Comparison of ENCODE assay signal across 8 mouse cellular contexts in genomic region chr12:8344897-8345296, GRCm38 (mm10). TPM values are rescaled to one million over a fixed set of nuclear protein-coding genes. Genes with fewer than 3 reads are reported as not detected.
DNase-seq lines count a peak whose midpoint lies in the region; ATAC-seq and TF ChIP-seq lines count a peak whose summit lies in the region.

No protein-coding gene starts in this region.

- H3K4me1 ChIP-seq in midbrain, embryonic 16.5 days (ENCODE audit: control insufficient read depth, insufficient read depth, low read length), result no peaks in the 10 kb centered on the region
- H3K4me1 ChIP-seq in midbrain, embryonic 14.5 days (ENCODE audit: control insufficient read depth, insufficient read depth, low read length), result peaks cover 3% of the 10 kb centered on the region
- H3K4me1 ChIP-seq in limb, embryonic 14.5 days (ENCODE audit: control insufficient read depth, insufficient read depth, low read length), result 0 out of 2 replicates have a peak, but pooled peaks cover 8% of the 10 kb centered on the region
- H3K4me1 ChIP-seq in neural tube, embryonic 14.5 days (ENCODE audit: control insufficient read depth, insufficient read depth, low read length), result 0 out of 2 replicates have a peak, but pooled peaks cover 3% of the 10 kb centered on the region

- no peak overlapping the region for H3K4me3 ChIP-seq in midbrain, embryonic 16.5 days (ENCODE audit: low read depth, low read length)
- H3K4me3 ChIP-seq in midbrain, embryonic 14.5 days (replicated peaks; ENCODE audit: low read depth, low read length), result no peak overlapping the region
- no peak overlapping the region for H3K4me3 ChIP-seq in limb, embryonic 14.5 days (replicated peaks; ENCODE audit: low read length)
- H3K4me3 ChIP-seq in neural tube, embryonic 14.5 days (ENCODE audit: low read depth, low read length), result no peak overlapping the region

- DNase-seq in midbrain, embryonic 14.5 days, result no peak
- DNase-seq in frontal cortex, postnatal 10 days (ENCODE audit: low spot score in 2 of 2), result peak; percentile 52 to 76
- DNase-seq in induced T-regulatory cell, adult 2 months (ENCODE audit: low read depth), result peak; percentile 38
- no peak for DNase-seq in limb, embryonic 14.5 days (ENCODE audit: low spot score)
- no peak for DNase-seq in ovary, postnatal 36 days (ENCODE audit: low spot score)
- no peak for DNase-seq in ovary, postnatal 14 days (ENCODE audit: low spot score)

- H3K9ac ChIP-seq in midbrain, embryonic 16.5 days (ENCODE audit: low read depth, low read length), result no peak overlapping the region
- no peak overlapping the region for H3K9ac ChIP-seq in midbrain, embryonic 14.5 days (replicated peaks; ENCODE audit: low read length)
- H3K9ac ChIP-seq in limb, embryonic 14.5 days (ENCODE audit: low read depth, low read length, severe bottlenecking), result no peak overlapping the region
- no peak overlapping the region for H3K9ac ChIP-seq in neural tube, embryonic 14.5 days (replicated peaks; ENCODE audit: low read depth, low read length)

- no peaks in the 10 kb centered on the region for H3K27me3 ChIP-seq in midbrain, embryonic 16.5 days (ENCODE audit: control insufficient read depth, insufficient read depth, low read depth, low read length)
- H3K27me3 ChIP-seq in midbrain, embryonic 14.5 days (ENCODE audit: control insufficient read depth, insufficient read depth, low read length), result no peaks in the 10 kb centered on the region
- no peaks in the 10 kb centered on the region for H3K27me3 ChIP-seq in limb, embryonic 14.5 days (ENCODE audit: control insufficient read depth, insufficient read depth, low read length)
- no peaks in the 10 kb centered on the region for H3K27me3 ChIP-seq in neural tube, embryonic 14.5 days (ENCODE audit: control insufficient read depth, insufficient read depth, low read length)

- 75% methylated on average over 9 of the region's 9 CpGs for WGBS in midbrain, embryonic 16.5 days
- 79% methylated on average over 9 of the region's 9 CpGs for WGBS in midbrain, embryonic 14.5 days
- WGBS in limb, embryonic 14.5 days, result 53% methylated on average over 9 of the region's 9 CpGs
- 63% methylated on average over 9 of the region's 9 CpGs for WGBS in neural tube, embryonic 14.5 days

- no peak for TF ChIP-seq POLR2A in limb, embryonic 14.5 days (IDR thresholded peaks at IDR 0.05; ENCODE audit: borderline replicate concordance, extremely low read depth, insufficient read depth, insufficient read length)

- H3K4me2 ChIP-seq in midbrain, embryonic 16.5 days (ENCODE audit: low read length), result no peak overlapping the region
- no peak overlapping the region for H3K4me2 ChIP-seq in midbrain, embryonic 14.5 days (ENCODE audit: low read length)
- H3K4me2 ChIP-seq in limb, embryonic 14.5 days (replicated peaks; ENCODE audit: low read depth, low read length, severe bottlenecking), result no peak overlapping the region
- no peak overlapping the region for H3K4me2 ChIP-seq in neural tube, embryonic 14.5 days (ENCODE audit: low read depth, low read length)

- H3K36me3 ChIP-seq in midbrain, embryonic 16.5 days (ENCODE audit: control insufficient read depth, insufficient read depth, low read length), result peaks cover 4% of the 10 kb centered on the region
- H3K36me3 ChIP-seq in midbrain, embryonic 14.5 days (ENCODE audit: control insufficient read depth, insufficient read depth, low read length), result peaks cover 12% of the 10 kb centered on the region; the same call in 1 of the 2 replicates
- H3K36me3 ChIP-seq in limb, embryonic 14.5 days (ENCODE audit: control insufficient read depth, insufficient read depth, low read length), result peaks cover 31% of the 10 kb centered on the region
- peaks cover 6% of the 10 kb centered on the region; the same call in 1 of the 2 replicates for H3K36me3 ChIP-seq in neural tube, embryonic 14.5 days (ENCODE audit: control insufficient read depth, insufficient read depth, low read length)

- no peak for ATAC-seq in midbrain, embryonic 16.5 days
- no peak for ATAC-seq in midbrain, embryonic 14.5 days (ENCODE audit: low FRiP score, low TSS enrichment)
- no peak; the same call in 1 of the 2 replicates for ATAC-seq in limb, embryonic 14.5 days (ENCODE audit: low FRiP score, low read depth)
- ATAC-seq in neural tube, embryonic 14.5 days (ENCODE audit: low read depth), result no peak

- no peaks in the 10 kb centered on the region for H3K9me3 ChIP-seq in midbrain, embryonic 16.5 days (replicated peaks; ENCODE audit: control insufficient read depth, low read length, poor library complexity, severe bottlenecking)
- H3K9me3 ChIP-seq in midbrain, embryonic 14.5 days (ENCODE audit: control insufficient read depth, low read length), result no peaks in the 10 kb centered on the region
- no peaks in the 10 kb centered on the region for H3K9me3 ChIP-seq in limb, embryonic 14.5 days (ENCODE audit: control insufficient read depth, low read length)
- no peaks in the 10 kb centered on the region for H3K9me3 ChIP-seq in neural tube, embryonic 14.5 days (ENCODE audit: control insufficient read depth, low read length)

- H3K27ac ChIP-seq in midbrain, embryonic 16.5 days (ENCODE audit: low read length), result 0 out of 2 replicates have a peak overlapping the region, but pooled peaks have one; percentile 14
- no peak overlapping the region for H3K27ac ChIP-seq in midbrain, embryonic 14.5 days (replicated peaks; ENCODE audit: low read depth, low read length)
- H3K27ac ChIP-seq in limb, embryonic 14.5 days (replicated peaks; ENCODE audit: low read depth, low read length), result 0 out of 2 replicates have a peak overlapping the region, but pooled peaks have one; percentile 39
- H3K27ac ChIP-seq in neural tube, embryonic 14.5 days (ENCODE audit: low read depth, low read length), result peak overlapping the region; percentile 40

RNA-seq across cellular contexts. Expression of gene Hs1bp3, which starts 31.7 kb away (rescaled TPM):
- polyA plus RNA-seq in midbrain, embryonic 16.5 days (2015; fragmentation: Nextera tagmentation; extraction: Ambion mirVana), result 8.4 and 8.9 TPM in 2 replicates
- 6.7 and 7.0 TPM in 2 replicates for polyA plus RNA-seq in midbrain, embryonic 14.5 days (2014; fragmentation: Nextera tagmentation; extraction: Ambion mirVana)
- 16.7 and 24.9 TPM in 2 replicates for polyA plus RNA-seq in limb, embryonic 14.5 days (2012; rRNA removed)
- 12.6 and 13.6 TPM in 2 replicates for polyA plus RNA-seq in limb, embryonic 14.5 days (2014; fragmentation: Nextera tagmentation; extraction: Ambion mirVana)
- polyA plus RNA-seq in neural tube, embryonic 14.5 days (2014; fragmentation: Nextera tagmentation; extraction: Ambion mirVana), result 6.0 and 6.2 TPM in 2 replicates

RNA-seq across cellular contexts. Expression of gene Gdf7, which starts 43.1 kb away (rescaled TPM):
- polyA plus RNA-seq in midbrain, embryonic 16.5 days (2015; fragmentation: Nextera tagmentation; extraction: Ambion mirVana), result 0.15 and 0.16 TPM in 2 replicates
- polyA plus RNA-seq in midbrain, embryonic 14.5 days (2014; fragmentation: Nextera tagmentation; extraction: Ambion mirVana), result 0.25 TPM in 1 of 2 replicates, not detected in the other
- 0.62 and 0.81 TPM in 2 replicates for polyA plus RNA-seq in limb, embryonic 14.5 days (2012; rRNA removed)
- 0.34 and 0.51 TPM in 2 replicates for polyA plus RNA-seq in limb, embryonic 14.5 days (2014; fragmentation: Nextera tagmentation; extraction: Ambion mirVana)
- 0.43 TPM in 1 of 2 replicates, not detected in the other for polyA plus RNA-seq in neural tube, embryonic 14.5 days (2014; fragmentation: Nextera tagmentation; extraction: Ambion mirVana)

Comparison
In these comparisons a context has a peak if more than half of its experiments do, and no peak if none do; other contexts are left out.
1. DNase-seq: peak in frontal cortex, postnatal 10 days (2 of 2) and induced T-regulatory cell, adult 2 months (single experiment); none in midbrain, embryonic 14.5 days (single experiment), limb, embryonic 14.5 days (single experiment), ovary, postnatal 36 days (single experiment) and ovary, postnatal 14 days (single experiment).